Mouse (Mus musculus) testis, adult 2 months (tissue): ENCODE measurements around the gene Txk. TPM values are rescaled to one million over a fixed set of nuclear protein-coding genes. Genes with fewer than 3 reads are reported as not detected.
A peak's percentile ranks its signal among the peaks of the same experiment; 100 is the strongest.

ENCODE experiments used
- H3K27ac ChIP-seq: fragments of 200-500 bp; 2 replicates; pipeline ENCODE4 v1.5.1; 2012; ENCODE audit warnings: low read depth, low read length; ENCODE audit not compliant: control insufficient read depth, insufficient read depth
- H3K27me3 ChIP-seq: fragments of 200-500 bp; 2 replicates; pipeline ENCODE4 v1.6.1; 2012; ENCODE audit warnings: mild to moderate bottlenecking, low read length, moderate library complexity; ENCODE audit not compliant: control insufficient read depth, insufficient read depth
- H3K36me3 ChIP-seq: fragments of 200-500 bp; 2 replicates; pipeline ENCODE4 v1.6.1; 2012; ENCODE audit warnings: mild to moderate bottlenecking, low read length; ENCODE audit not compliant: control insufficient read depth, insufficient read depth
- H3K4me1 ChIP-seq: fragments of 200-500 bp; 2 replicates; pipeline ENCODE4 v1.6.1; 2012; ENCODE audit warnings: low read length; ENCODE audit not compliant: control insufficient read depth, insufficient read depth
- H3K4me3 ChIP-seq: fragments of 200-500 bp; 2 replicates; pipeline ENCODE4 v1.5.1; 2012; ENCODE audit warnings: low read depth, mild to moderate bottlenecking, low read length, moderate library complexity, mixed read lengths; ENCODE audit not compliant: control insufficient read depth
- CTCF ChIP-seq: fragments of 200-500 bp; IDR thresholded peaks from 2 replicates; pipeline ENCODE4 v1.5.1; 2012; ENCODE audit warnings: low read depth, mild to moderate bottlenecking, inconsistent platforms, low read length, moderate library complexity; ENCODE audit not compliant: control insufficient read depth, insufficient read depth, insufficient replicate concordance
- POLR2A ChIP-seq: fragments of 200-500 bp; IDR thresholded peaks from 2 replicates; pipeline ENCODE4 v1.6.1; 2012; ENCODE audit warnings: low read depth, mild to moderate bottlenecking, inconsistent platforms, low read length, moderate library complexity; ENCODE audit not compliant: control insufficient read depth
- polyA plus RNA-seq: library from polyadenylated mRNA; depleted of rRNA; stranded (reverse); fragments of >200 nt; gene quantifications from 2 replicates; pipeline ENCODE4 v1.2.3, GENCODE M21; 2012; rRNA removed

Gene Txk
- polyA plus RNA-seq, 1 experiment = 1.7 TPM

DNA sequence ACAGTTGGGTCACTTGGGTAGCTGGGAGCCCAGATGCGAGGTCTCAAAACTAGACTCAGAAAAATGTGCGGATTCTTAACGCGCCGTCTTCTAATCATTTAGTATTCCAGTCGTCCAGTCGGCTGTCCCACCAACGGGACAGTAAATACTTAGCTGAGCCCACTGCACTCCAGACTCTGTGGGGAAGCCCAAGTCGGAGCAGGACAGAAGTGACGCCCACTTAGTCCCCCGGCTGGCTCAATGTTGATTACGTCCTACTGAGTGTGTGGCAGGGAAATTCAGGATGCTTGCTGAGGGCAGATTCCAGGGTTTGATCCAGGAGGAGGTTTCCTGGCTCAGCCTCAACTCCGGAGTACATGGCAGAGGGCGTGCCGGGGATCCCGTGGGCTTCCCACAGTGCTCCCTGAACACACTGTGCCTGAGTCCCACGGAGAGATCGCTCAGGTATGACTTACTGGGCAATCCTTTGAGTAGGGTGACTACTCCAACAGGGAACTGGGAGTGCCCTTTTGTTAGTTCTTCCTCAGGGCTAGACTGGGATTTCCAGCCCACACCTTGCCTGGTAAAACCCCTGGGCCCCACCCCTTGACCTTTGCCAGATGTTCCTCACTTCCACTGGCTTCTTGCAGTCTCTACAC is 104.5 kb downstream of the Txk start:
- TF ChIP-seq POLR2A (no peak), CTCF (no peak)
- no peaks in the 10 kb centered on the region for H3K27me3 ChIP-seq

DNA sequence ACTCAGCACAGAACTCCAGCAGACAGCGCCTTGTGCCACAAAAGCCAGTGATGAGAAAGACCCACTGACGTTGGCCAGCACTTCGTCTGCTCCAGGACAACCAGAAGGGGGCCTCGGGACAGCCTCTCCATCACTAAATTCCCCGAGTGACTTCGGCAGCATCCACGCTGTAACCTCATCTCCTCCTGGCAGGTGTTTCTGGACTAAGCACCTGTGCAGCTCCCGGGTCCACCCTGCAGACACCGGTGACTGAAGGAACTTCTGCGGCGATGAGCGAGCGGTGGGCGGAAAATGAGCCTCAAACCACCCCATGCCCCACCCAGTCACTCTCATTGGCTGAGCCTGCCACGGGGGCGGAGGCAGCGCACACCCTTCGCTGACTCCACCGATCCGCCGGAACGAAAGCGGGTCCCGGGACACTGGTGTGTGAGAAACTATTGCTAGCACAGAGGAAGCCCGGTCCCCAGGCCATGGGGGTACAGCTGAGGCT is 105.1 kb downstream of the Txk start, which contains the start of gene Nipal1:
TSS of gene Nipal1 (plus strand) at position 378 of the 490 bp plus-strand sequence.
- Histone ChIP-seq H3K4me1 (peaks cover 12% of the 10 kb centered on the region), H3K36me3 (no peaks in the 10 kb centered on the region), H3K27me3 (no peaks in the 10 kb centered on the region), H3K27ac (no peak within 1 kb of the TSS), H3K4me3 (peak within 1 kb of the TSS; percentile 87)
- TF ChIP-seq CTCF (no peak), POLR2A (no peak)

More for the DNA sequence above, 104.5 kb downstream of the Txk start:
- peak overlapping the region; percentile 87 for H3K4me3 ChIP-seq
- H3K4me1 ChIP-seq = peaks cover 12% of the 10 kb centered on the region
- no peaks in the 10 kb centered on the region for H3K36me3 ChIP-seq
- H3K27ac ChIP-seq = no peak overlapping the region

DNA sequence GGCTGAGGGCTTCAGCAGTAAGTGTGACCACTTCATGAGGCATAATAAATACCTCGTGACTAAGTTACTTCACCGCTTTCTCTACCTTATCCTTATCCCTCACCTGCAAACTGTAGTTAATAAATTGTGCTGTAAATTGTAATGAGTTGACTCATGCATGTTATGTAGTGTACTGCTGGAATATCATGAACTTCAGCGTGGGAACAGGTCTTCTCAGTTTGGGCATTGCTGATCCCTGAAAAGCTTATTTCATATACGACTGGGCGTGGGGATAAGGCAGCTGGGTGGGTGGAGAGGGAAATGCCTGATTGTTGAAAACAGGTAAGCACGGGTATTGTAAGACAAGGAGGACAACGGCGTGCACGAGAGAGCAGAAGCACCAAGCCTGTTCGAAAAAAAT is 105.6 kb downstream of the Txk start:
- peaks cover 12% of the 10 kb centered on the region for H3K4me1 ChIP-seq
- no peaks in the 10 kb centered on the region for H3K27me3 ChIP-seq
- TF ChIP-seq POLR2A = no peak
- H3K36me3 ChIP-seq = no peaks in the 10 kb centered on the region
- H3K4me3 ChIP-seq = peak overlapping the region; percentile 87
- H3K27ac ChIP-seq = no peak overlapping the region

DNA sequence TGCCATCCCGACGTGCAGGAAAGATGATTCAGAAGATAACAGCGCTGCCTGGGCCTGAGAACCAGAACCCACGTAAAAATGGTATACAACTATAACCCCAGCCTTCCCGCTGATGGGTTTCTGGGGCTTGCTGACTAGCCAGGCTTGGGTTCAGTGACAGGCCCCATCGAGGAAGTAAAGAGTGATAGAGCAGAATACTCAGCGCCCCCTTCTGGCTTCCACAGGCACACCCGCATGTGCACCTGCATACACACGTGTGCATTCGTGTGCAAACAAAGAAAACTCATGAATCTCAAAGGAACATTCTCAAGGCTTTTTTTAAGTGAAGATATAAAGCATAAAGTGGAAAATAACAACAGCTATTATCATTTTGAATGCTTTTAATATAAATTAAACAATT is 106.4 kb downstream of the Txk start:
- no peaks in the 10 kb centered on the region for H3K27me3 ChIP-seq
- H3K4me3 ChIP-seq = no peak overlapping the region
- H3K36me3 ChIP-seq = no peaks in the 10 kb centered on the region
- no peak overlapping the region for H3K27ac ChIP-seq
- TF ChIP-seq POLR2A = no peak
- peak; percentile 42; the same call in 1 of the 2 replicates for TF ChIP-seq CTCF
- peaks cover 12% of the 10 kb centered on the region for H3K4me1 ChIP-seq

Other genes starting within 250 kb of the Txk start
- gene Corin, start 248.3 kb downstream of the Txk start, polyA plus RNA-seq = 6.4 and 11.2 TPM in 2 replicates
- gene Nfxl1, start 193.1 kb downstream of the Txk start, polyA plus RNA-seq = 10.6 and 12.1 TPM in 2 replicates
- not detected in 2 replicates for gene Zar1, start 171.5 kb downstream of the Txk start, polyA plus RNA-seq
- gene Gm5868, start 165.2 kb downstream of the Txk start, polyA plus RNA-seq = not detected in 2 replicates
- 0.23 and 0.35 TPM in 2 replicates for gene Cnga1, start 108.5 kb downstream of the Txk start, polyA plus RNA-seq
- gene Nipal1, start 105.0 kb downstream of the Txk start, polyA plus RNA-seq = 0.26 and 0.31 TPM in 2 replicates
- gene Tec, start 115.7 kb upstream of the Txk start, polyA plus RNA-seq = 0.77 and 0.88 TPM in 2 replicates
- 173 and 180 TPM in 2 replicates for gene Slain2, start 161.5 kb upstream of the Txk start, polyA plus RNA-seq
- gene Gm10135, start 221.9 kb upstream of the Txk start, polyA plus RNA-seq = not detected in 2 replicates